Mouse (Mus musculus) MEL (cell line): ENCODE results near the gene Vash1. TPM values are rescaled to one million over a fixed set of nuclear protein-coding genes. Genes with fewer than 3 reads are reported as not detected.

Experiments used
- DNase-seq: peaks from one replicate; pipeline ENCODE4 v3.0.0; 2011; ENCODE audit warnings: low read depth, low spot score
- H3K27ac ChIP-seq: 2 replicates; pipeline ENCODE4 v1.5.1; 2012; ENCODE audit warnings: low read depth, mild to moderate bottlenecking, control low read depth, low read length, moderate library complexity; ENCODE audit not compliant: control insufficient read depth
- H3K27me3 ChIP-seq, 2 experiments: fragments of 150-350 bp in 1 of 2; sonication (generic) in 1 of 2; 2 replicates each; pipeline ENCODE4 v1.6.1; 2012; ENCODE audit warnings: low read length in 2 of 2, mild to moderate bottlenecking in 2 of 2, improper control_type of control experiment in 1 of 2, moderate library complexity in 1 of 2; ENCODE audit not compliant: insufficient read depth in 2 of 2, control insufficient read depth in 1 of 2
- H3K36me3 ChIP-seq, 2 experiments: 2 replicates each; pipeline ENCODE4 v1.6.1; 2012 to 2014; ENCODE audit warnings: low read length in 2 of 2, improper control_type of control experiment in 1 of 2, inconsistent platforms in 1 of 2, mild to moderate bottlenecking in 1 of 2; ENCODE audit not compliant: insufficient read depth in 2 of 2, control insufficient read depth in 1 of 2
- H3K4me1 ChIP-seq, 2 experiments: fragments of 150-350 bp in 1 of 2; sonication (generic) in 1 of 2; 2 replicates each; pipeline ENCODE4 v1.6.1; 2012; ENCODE audit warnings: low read length in 2 of 2, improper control_type of control experiment in 1 of 2, mild to moderate bottlenecking in 1 of 2; ENCODE audit not compliant: insufficient read depth in 2 of 2, control insufficient read depth in 1 of 2
- H3K4me3 ChIP-seq, 2 experiments: fragments of 150-350 bp in 1 of 2; sonication (generic) in 1 of 2; 2 replicates each; pipeline ENCODE4 v1.5.1; 2012; ENCODE audit warnings: low read depth in 2 of 2, low read length in 2 of 2, mild to moderate bottlenecking in 2 of 2, moderate library complexity in 2 of 2, control low read depth in 1 of 2, improper control_type of control experiment in 1 of 2; ENCODE audit not compliant: control insufficient read depth in 1 of 2, insufficient read depth in 1 of 2
- H3K79me2 ChIP-seq: 2 replicates; pipeline ENCODE4 v1.6.1; 2012; ENCODE audit warnings: mild to moderate bottlenecking, low read length, moderate library complexity; ENCODE audit not compliant: control insufficient read depth, poor library complexity, insufficient read depth
- H3K9ac ChIP-seq: 2 replicates; pipeline ENCODE4 v1.6.1; 2012; ENCODE audit warnings: low read depth, mild to moderate bottlenecking, control low read depth, low read length, moderate library complexity; ENCODE audit not compliant: control insufficient read depth, poor library complexity, severe bottlenecking
- H3K9me3 ChIP-seq: fragments of 150-350 bp; sonication (generic); replicated peaks from 2 replicates; pipeline ENCODE4 v1.6.1; 2012; ENCODE audit warnings: mild to moderate bottlenecking, low read length, improper control_type of control experiment, moderate library complexity; ENCODE audit not compliant: insufficient read depth
- CHD2 ChIP-seq: IDR thresholded peaks from 2 replicates; pipeline ENCODE4 v1.6.1; 2011; ENCODE audit warnings: low read length, improper control_type of control experiment
- ETS1 ChIP-seq: IDR thresholded peaks from 2 replicates; pipeline ENCODE4 v1.6.1; 2012; ENCODE audit warnings: low read depth, mild to moderate bottlenecking, inconsistent platforms, low read length, improper control_type of control experiment, moderate library complexity
- KAT2A ChIP-seq: conservative IDR thresholded peaks from 2 replicates; pipeline ENCODE4 v1.6.1; 2012; ENCODE audit warnings: low read depth, low read length, improper control_type of control experiment, inconsistent platforms
- MXI1 ChIP-seq: IDR thresholded peaks from 2 replicates; pipeline ENCODE4 v1.6.1; 2011; ENCODE audit warnings: mild to moderate bottlenecking, low read depth, low read length, improper control_type of control experiment
- MYB ChIP-seq: IDR thresholded peaks from 2 replicates; pipeline ENCODE4 v1.6.1; 2011; ENCODE audit warnings: mild to moderate bottlenecking, low read depth, low read length, improper control_type of control experiment
- POLR2A ChIP-seq, 2 experiments: IDR thresholded peaks; 2 replicates each; pipeline ENCODE4 v1.6.1; 2011 to 2012; ENCODE audit warnings: low read length in 2 of 2, mild to moderate bottlenecking in 2 of 2, control low read depth in 1 of 2, improper control_type of control experiment in 1 of 2, low read depth in 1 of 2, moderate library complexity in 1 of 2; ENCODE audit not compliant: control insufficient read depth in 1 of 2, insufficient read depth in 1 of 2, poor library complexity in 1 of 2
- POLR2AphosphoS2 ChIP-seq: IDR thresholded peaks from 2 replicates; pipeline ENCODE4 v1.6.1; 2011; ENCODE audit warnings: low read length, improper control_type of control experiment
- RAD21 ChIP-seq: IDR thresholded peaks from 2 replicates; pipeline ENCODE4 v1.6.1; 2011; ENCODE audit warnings: mild to moderate bottlenecking, low read depth, low read length, improper control_type of control experiment
- RCOR1 ChIP-seq: IDR thresholded peaks from 2 replicates; pipeline ENCODE4 v1.6.1; 2012; ENCODE audit warnings: low read depth, mild to moderate bottlenecking, inconsistent platforms, low read length, improper control_type of control experiment
- SIN3A ChIP-seq: IDR thresholded peaks from 2 replicates; pipeline ENCODE4 v1.6.1; 2012; ENCODE audit warnings: low read length, improper control_type of control experiment, inconsistent platforms
- TCF12 ChIP-seq: IDR thresholded peaks from 2 replicates; pipeline ENCODE4 v1.6.1; 2014; ENCODE audit warnings: low read depth, mild to moderate bottlenecking, inconsistent platforms, low read length, improper control_type of control experiment, moderate library complexity
- UBTF ChIP-seq: IDR thresholded peaks from 2 replicates; pipeline ENCODE4 v1.6.1; 2012; ENCODE audit warnings: low read depth, mild to moderate bottlenecking, inconsistent platforms, low read length, improper control_type of control experiment, moderate library complexity, borderline replicate concordance; ENCODE audit not compliant: insufficient read depth
- ZMIZ1 ChIP-seq: IDR thresholded peaks from 2 replicates; pipeline ENCODE4 v1.6.1; 2012; ENCODE audit warnings: low read depth, mild to moderate bottlenecking, inconsistent platforms, low read length, improper control_type of control experiment, moderate library complexity
- polyA plus RNA-seq, 2 experiments: library from polyadenylated mRNA; stranded (reverse) in 1 of 2; unstranded in 1 of 2; fragments of >175 nt in 1 of 2; fragments of >200 nt in 1 of 2; gene quantifications; 2 replicates each; pipeline versions ENCODE4 v1.2.1 to v1.2.4; 2012; ENCODE audit warnings: low replicate concordance in 2 of 2, low read depth in 1 of 2; ENCODE audit not compliant: insufficient read length in 2 of 2, insufficient read depth in 1 of 2, missing spikeins in 1 of 2
- total RNA-seq: library from RNA; depleted of rRNA; stranded (reverse); fragments of 300-350 nt; gene quantifications from 2 replicates; pipeline ENCODE4 v1.2.3, GENCODE M21; 2012

Vash1 gene
- total and polyA plus RNA-seq, 3 experiments = 0.24 to 0.39 TPM; not detected in 1

- Histone ChIP-seq H3K9me3 (no peaks in the 10 kb centered on the region), H3K9ac (no peak overlapping the region), H3K27me3 (no peaks in the 10 kb centered on the region), H3K27ac (no peak overlapping the region), H3K4me1 (0 out of 4 replicates have a peak, but pooled peaks cover 0 to 3% of the 10 kb centered on the region in 2 experiments), H3K36me3 (no peaks in the 10 kb centered on the region), H3K4me3 (no peak overlapping the region), H3K79me2 (no peaks in the 10 kb centered on the region)
- TF ChIP-seq MXI1 = no peak
- TF ChIP-seq ETS1 = no peak
- no peak for TF ChIP-seq UBTF
- TF ChIP-seq MYB = no peak
- no peak for TF ChIP-seq RAD21
- no peak for TF ChIP-seq KAT2A
- TF ChIP-seq POLR2A (IDR thresholded peaks at IDR 0.05; ENCODE audit: control insufficient read depth in 1 of 2, insufficient read depth in 1 of 2, low read depth in 1 of 2, low read length in 2 of 2, poor library complexity in 1 of 2) = no peak
- TF ChIP-seq TCF12 = no peak
- DNase-seq = no peak
These were observed 12.4 kb downstream of the Vash1 start for GRCm38 (mm10) chr12:86690700-86691485.

DNA sequence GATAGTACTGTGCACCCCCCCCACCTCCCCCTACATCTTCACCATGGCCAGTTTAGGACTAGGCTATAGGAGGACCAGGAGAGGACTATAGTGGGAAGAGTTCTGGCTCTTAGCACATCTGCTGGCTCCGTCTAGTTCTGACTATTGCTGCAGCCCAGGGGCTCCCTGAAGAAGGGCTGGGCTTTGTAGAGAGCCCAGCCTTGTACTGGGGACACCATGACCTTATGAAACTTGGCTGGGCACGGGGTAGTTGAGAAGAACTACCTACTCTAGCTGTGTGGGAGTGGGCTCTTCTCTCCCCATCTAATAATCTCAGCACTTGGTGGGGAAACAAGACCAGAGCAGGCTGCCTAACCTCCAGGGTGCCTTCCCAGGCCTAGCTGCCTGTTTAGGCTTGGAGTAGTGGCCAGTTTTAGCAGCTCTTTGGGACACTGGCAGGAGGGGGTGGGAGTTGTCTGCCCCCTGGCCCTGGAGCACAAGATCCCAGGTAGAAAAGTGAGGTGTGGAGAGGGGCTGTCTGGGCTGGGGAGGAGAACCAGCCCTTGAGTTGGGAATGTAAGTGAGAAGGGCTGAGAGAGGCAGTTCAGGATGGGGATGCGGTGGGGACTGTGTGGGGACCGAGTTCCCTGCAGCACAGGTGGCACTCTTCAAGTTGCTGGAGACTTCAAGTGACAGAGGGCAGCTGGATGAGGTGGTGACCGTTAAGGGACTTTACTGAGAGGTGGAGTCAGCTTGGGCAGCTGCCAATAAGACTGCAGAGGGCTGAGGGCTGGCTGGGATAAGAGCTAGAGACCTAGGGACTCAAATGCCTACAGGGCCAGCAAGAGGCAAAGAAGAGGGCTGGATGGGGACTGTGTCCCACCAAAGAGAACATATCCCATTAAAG is 14.2 kb downstream of the Vash1 start:
- Histone ChIP-seq H3K4me1 (no peaks in the 10 kb centered on the region), H3K36me3 (no peaks in the 10 kb centered on the region), H3K4me3 (no peak overlapping the region), H3K27me3 (no peaks in the 10 kb centered on the region; a peak in 1 of 4 replicates), H3K9me3 (no peaks in the 10 kb centered on the region), H3K9ac (no peak overlapping the region), H3K27ac (no peak overlapping the region), H3K79me2 (no peaks in the 10 kb centered on the region)
- DNase-seq = no peak
- TF ChIP-seq SIN3A = no peak
- TF ChIP-seq POLR2AphosphoS2 = no peak
- no peak for TF ChIP-seq CHD2
- TF ChIP-seq RCOR1 = no peak
- TF ChIP-seq ZMIZ1 = no peak
